17 mouse cellular contexts compared by ENCODE assay signal in genomic region chr2:22949956-22950355, GRCm38 (mm10). TPM values are rescaled to one million over a fixed set of nuclear protein-coding genes. Genes with fewer than 3 reads are reported as not detected.
A peak's percentile ranks its signal among the peaks of the same experiment; 100 is the strongest.
DNase-seq lines count a peak whose midpoint lies in the region; ATAC-seq lines count a peak whose summit lies in the region.
"Had no signal": no experiment of that assay in that cellular context is flagged by ENCODE, and none has a peak within 500 bp of the region (broad histone marks: within the 10 kb centered on the region; RNA-seq: fewer than 3 reads in every experiment).

No protein-coding gene starts in this region.

- H3K4me1 ChIP-seq in embryonic facial prominence, embryonic 14.5 days (ENCODE audit: control insufficient read depth, insufficient read depth, low read length): no peaks in the 10 kb centered on the region
- H3K4me1 ChIP-seq in embryonic facial prominence, embryonic 10.5 days: no peaks in the 10 kb centered on the region
- H3K4me1 ChIP-seq: embryonic facial prominence, embryonic 13.5 days; hindbrain, embryonic 10.5 days; lung, embryonic 15.5 days had no signal

- no peak overlapping the region for H3K27ac ChIP-seq in embryonic facial prominence, embryonic 14.5 days (replicated peaks; ENCODE audit: low read depth, low read length)
- H3K27ac ChIP-seq in embryonic facial prominence, embryonic 10.5 days (replicated peaks): no peak overlapping the region
- H3K27ac ChIP-seq: embryonic facial prominence, embryonic 13.5 days; heart, embryonic 15.5 days; hindbrain, embryonic 10.5 days; lung, embryonic 15.5 days had no signal

- no peaks in the 10 kb centered on the region for H3K27me3 ChIP-seq in embryonic facial prominence, embryonic 14.5 days (replicated peaks; ENCODE audit: control insufficient read depth, insufficient read depth, low read length)
- H3K27me3 ChIP-seq in embryonic facial prominence, embryonic 10.5 days (replicated peaks; ENCODE audit: low read depth, poor library complexity, severe bottlenecking): no peaks in the 10 kb centered on the region
- H3K27me3 ChIP-seq: embryonic facial prominence, embryonic 13.5 days; heart, embryonic 15.5 days; lung, embryonic 15.5 days had no signal

- 45% methylated on average over 4 of the region's 4 CpGs for WGBS in embryonic facial prominence, embryonic 14.5 days
- 67% methylated on average over 4 of the region's 4 CpGs for WGBS in embryonic facial prominence, embryonic 10.5 days

- ATAC-seq in embryonic facial prominence, embryonic 14.5 days (ENCODE audit: low read depth): no peak
- peak; percentile 77 for ATAC-seq in megakaryocyte progenitor cell, adult 5-6 weeks (replicated peaks; ENCODE audit: poor library complexity)
- ATAC-seq: forebrain, postnatal 0 days had no signal

- H3K4me2 ChIP-seq in embryonic facial prominence, embryonic 14.5 days (ENCODE audit: low read depth, low read length): no peak overlapping the region
- H3K4me2 ChIP-seq: embryonic facial prominence, embryonic 13.5 days; heart, embryonic 15.5 days; lung, embryonic 15.5 days had no signal

- no peak overlapping the region for H3K9ac ChIP-seq in embryonic facial prominence, embryonic 14.5 days (ENCODE audit: low read depth, low read length)
- H3K9ac ChIP-seq: embryonic facial prominence, embryonic 13.5 days; forebrain, postnatal 0 days; heart, embryonic 15.5 days; lung, embryonic 15.5 days had no signal

- peaks cover 15% of the 10 kb centered on the region for H3K36me3 ChIP-seq in embryonic facial prominence, embryonic 14.5 days (ENCODE audit: control insufficient read depth, insufficient read depth, low read length)
- peaks cover 19% of the 10 kb centered on the region for H3K36me3 ChIP-seq in embryonic facial prominence, embryonic 10.5 days (replicated peaks)

- no peak overlapping the region for H3K4me3 ChIP-seq in embryonic facial prominence, embryonic 14.5 days (ENCODE audit: low read depth, low read length)
- H3K4me3 ChIP-seq in embryonic facial prominence, embryonic 10.5 days: no peak overlapping the region
- H3K4me3 ChIP-seq: embryonic facial prominence, embryonic 13.5 days; heart, embryonic 15.5 days; hindbrain, embryonic 10.5 days; lung, embryonic 15.5 days had no signal

- DNase-seq in embryonic facial prominence, embryonic 14.5 days (ENCODE audit: low spot score): peak; percentile 1
- no peak for DNase-seq in embryonic facial prominence, embryonic 10.5 days (ENCODE audit: low spot score)
- DNase-seq in 416B (ENCODE audit: low read depth): peak; percentile 53
- DNase-seq in brain, adult 2 months (ENCODE audit: low read depth, low spot score): peak; percentile 16
- DNase-seq in urinary bladder, postnatal 14 days (ENCODE audit: low spot score): no peak
- no peak for DNase-seq in cerebellum, postnatal 10 days
- DNase-seq: adrenal gland, postnatal 25 days; cerebellum, adult 11-12 months; forebrain, postnatal 0 days; kidney, adult 2 months; right cerebral cortex, postnatal 4 days; thymus, postnatal 25 days had no signal

- H3K9me3 ChIP-seq in embryonic facial prominence, embryonic 14.5 days (ENCODE audit: control insufficient read depth, low read length): no peaks in the 10 kb centered on the region
- H3K9me3 ChIP-seq in embryonic facial prominence, embryonic 10.5 days: no peaks in the 10 kb centered on the region
- H3K9me3 ChIP-seq: embryonic facial prominence, embryonic 13.5 days; heart, embryonic 15.5 days; hindbrain, embryonic 10.5 days; lung, embryonic 15.5 days had no signal

RNA-seq across cellular contexts. Expression of gene Pdss1, which starts 54.6 kb away (rescaled TPM):
- 16.5 and 19.1 TPM in 2 replicates for polyA plus RNA-seq in embryonic facial prominence, embryonic 14.5 days (2014; fragmentation: Nextera tagmentation; extraction: Ambion mirVana)
- polyA plus RNA-seq in embryonic facial prominence, embryonic 10.5 days (2016; fragmentation: Nextera tagmentation; extraction: Ambion mirVana): 23.0 and 24.2 TPM in 2 replicates
- 54.4 and 56.2 TPM in 2 replicates for total RNA-seq in megakaryocyte progenitor cell, adult 5-6 weeks (2015)
- 29.1 and 34.8 TPM in 2 replicates for total RNA-seq in megakaryocyte progenitor cell, adult 5-6 weeks (2017)

Comparison
In these comparisons a context has a peak if more than half of its experiments do, and no peak if none do; other contexts are left out.
1. DNase-seq: peak in embryonic facial prominence, embryonic 14.5 days (single experiment), 416B (single experiment) and brain, adult 2 months (single experiment); none in embryonic facial prominence, embryonic 10.5 days (single experiment), urinary bladder, postnatal 14 days (single experiment) and cerebellum, postnatal 10 days (0 of 2).